Mouse (Mus musculus) stomach, embryonic 15.5 days (tissue): Measurements from ENCODE around the gene Mid1. TPM values are rescaled to one million over a fixed set of nuclear protein-coding genes. Genes with fewer than 3 reads are reported as not detected.
"Not testable (repeated sequence)": the region's sequence is repeated elsewhere in the genome, so short reads cannot be mapped to it uniquely, and the experiment has no call there.

Source experiments
- ATAC-seq: fragments of 200-750 bp; cut with Nextera tagmentation; 2 replicates; pipeline ENCODE4 v1.8.0; 2017; ENCODE audit warnings: low read depth, moderate number of reproducible peaks, moderate TSS enrichment; ENCODE audit not compliant: insufficient read depth, low FRiP score
- H3K27ac ChIP-seq: fragments of 300-500 bp; sonication (generic); 2 replicates; pipeline ENCODE4 v1.5.1; 2015; ENCODE audit warnings: mild to moderate bottlenecking, inconsistent platforms
- H3K27me3 ChIP-seq: fragments of 300-500 bp; sonication (generic); replicated peaks from 2 replicates; pipeline ENCODE4 v1.6.1; 2015; ENCODE audit warnings: inconsistent platforms
- H3K36me3 ChIP-seq: fragments of 300-500 bp; sonication (generic); 2 replicates; pipeline ENCODE4 v1.6.1; 2015; ENCODE audit warnings: inconsistent platforms
- H3K4me1 ChIP-seq: fragments of 300-500 bp; sonication (generic); 2 replicates; pipeline ENCODE4 v1.6.1; 2015; ENCODE audit warnings: inconsistent platforms
- H3K4me2 ChIP-seq: fragments of 300-500 bp; sonication (generic); 2 replicates; pipeline ENCODE4 v1.6.1; 2015; ENCODE audit warnings: mild to moderate bottlenecking, inconsistent platforms
- H3K4me3 ChIP-seq: fragments of 300-500 bp; sonication (generic); replicated peaks from 2 replicates; pipeline ENCODE4 v1.5.1; 2015; ENCODE audit warnings: inconsistent platforms
- H3K9ac ChIP-seq: fragments of 300-500 bp; sonication (generic); 2 replicates; pipeline ENCODE4 v1.6.1; 2015; ENCODE audit warnings: inconsistent platforms
- H3K9me3 ChIP-seq: fragments of 300-500 bp; sonication (generic); 2 replicates; pipeline ENCODE4 v1.6.1; 2016; ENCODE audit warnings: inconsistent platforms
- WGBS: fragments of 180-500 bp; shearing (Covaris S2); methylation state at CpG from one replicate; pipeline ENCODE4 v1.1.7; 2015; 5-methylcytosine and 5-hydroxymethylcytosine counted together
- polyA plus RNA-seq: library from polyadenylated mRNA; unstranded; fragments of >200 nt; fragmentation: Nextera tagmentation; extraction: Ambion mirVana; gene quantifications from 2 replicates; pipeline ENCODE4 v1.2.1, GENCODE M21; 2015

The Mid1 gene
- polyA plus RNA-seq, 1 experiment from 2014 or later = 6.6 TPM

- H3K9ac ChIP-seq, H3K27ac ChIP-seq, H3K36me3 ChIP-seq, H3K4me2 ChIP-seq, ATAC-seq, H3K9me3 ChIP-seq, H3K4me1 ChIP-seq, H3K4me3 ChIP-seq, H3K27me3 ChIP-seq: not testable (repeated sequence)
- 47% methylated on average over 6 of the region's 6 CpGs for WGBS
Measured at GRCm38 (mm10) chrX:170000642-170001387, 315.8 kb downstream of the Mid1 start.

- no CpG with 5 or more reads among the region's 12 CpGs for WGBS
- H3K4me1 ChIP-seq, H3K9me3 ChIP-seq, H3K27ac ChIP-seq, ATAC-seq, H3K27me3 ChIP-seq, H3K36me3 ChIP-seq, H3K9ac ChIP-seq, H3K4me3 ChIP-seq, H3K4me2 ChIP-seq: not testable (repeated sequence)
Measured at GRCm38 (mm10) chrX:170001388-170001695, 316.3 kb downstream of the Mid1 start.

GRCm38 (mm10) chrX:170002510-170003197 lies 317.7 kb downstream of the Mid1 start:
- WGBS = 42% methylated on average over 12 of the region's 18 CpGs
- not testable (repeated sequence) for H3K27ac ChIP-seq, H3K9ac ChIP-seq, ATAC-seq, H3K9me3 ChIP-seq, H3K4me1 ChIP-seq, H3K4me2 ChIP-seq, H3K27me3 ChIP-seq, H3K4me3 ChIP-seq, H3K36me3 ChIP-seq

GRCm38 (mm10) chrX:170003536-170003935 lies 318.5 kb downstream of the Mid1 start:
- H3K4me2 ChIP-seq, H3K9me3 ChIP-seq, ATAC-seq, H3K9ac ChIP-seq, H3K27ac ChIP-seq, H3K27me3 ChIP-seq, H3K4me3 ChIP-seq, H3K36me3 ChIP-seq, H3K4me1 ChIP-seq: not testable (repeated sequence)
- 25% methylated on average over 1 of the region's 1 CpGs for WGBS

- ATAC-seq, H3K36me3 ChIP-seq, H3K4me1 ChIP-seq, H3K9me3 ChIP-seq, H3K4me3 ChIP-seq, H3K27ac ChIP-seq, H3K27me3 ChIP-seq, H3K9ac ChIP-seq, H3K4me2 ChIP-seq: not testable (repeated sequence)
- 56% methylated on average over 2 of the region's 2 CpGs for WGBS
Measured at GRCm38 (mm10) chrX:170004236-170004635, 319.2 kb downstream of the Mid1 start.

- not testable (repeated sequence) for H3K4me1 ChIP-seq, ATAC-seq, H3K4me3 ChIP-seq, H3K27ac ChIP-seq, H3K4me2 ChIP-seq, H3K9ac ChIP-seq, H3K27me3 ChIP-seq, H3K36me3 ChIP-seq
- 23% methylated on average over 5 of the region's 5 CpGs for WGBS
- H3K9me3 ChIP-seq = peaks cover 11% of the 10 kb centered on the region
Measured at GRCm38 (mm10) chrX:170004793-170005192, 319.8 kb downstream of the Mid1 start.

- H3K4me1 ChIP-seq, H3K9ac ChIP-seq, H3K4me3 ChIP-seq, H3K27ac ChIP-seq, H3K4me2 ChIP-seq, ATAC-seq, H3K36me3 ChIP-seq, H3K27me3 ChIP-seq: not testable (repeated sequence)
- H3K9me3 ChIP-seq = peaks cover 11% of the 10 kb centered on the region
- WGBS = 20% methylated on average over 13 of the region's 13 CpGs
Measured at GRCm38 (mm10) chrX:170005194-170005593, 320.2 kb downstream of the Mid1 start.

- not testable (repeated sequence) for H3K27ac ChIP-seq, H3K4me1 ChIP-seq, H3K9ac ChIP-seq, H3K4me2 ChIP-seq, ATAC-seq, H3K27me3 ChIP-seq, H3K36me3 ChIP-seq, H3K4me3 ChIP-seq
- 51% methylated on average over 1 of the region's 1 CpGs for WGBS
- H3K9me3 ChIP-seq = peaks cover 15% of the 10 kb centered on the region
Measured at GRCm38 (mm10) chrX:170005695-170006297, 320.8 kb downstream of the Mid1 start.

- not testable (repeated sequence) for ATAC-seq, H3K9ac ChIP-seq
- 54% methylated on average over 3 of the region's 3 CpGs for WGBS
Measured at GRCm38 (mm10) chrX:170006694-170007247, 321.8 kb downstream of the Mid1 start.

GRCm38 (mm10) chrX:170007375-170008178 lies 322.6 kb downstream of the Mid1 start:
- H3K4me3 ChIP-seq, H3K4me1 ChIP-seq, H3K27ac ChIP-seq, H3K9ac ChIP-seq, ATAC-seq, H3K36me3 ChIP-seq, H3K4me2 ChIP-seq, H3K27me3 ChIP-seq: not testable (repeated sequence)
- peaks cover 19% of the 10 kb centered on the region for H3K9me3 ChIP-seq
- 52% methylated on average over 2 of the region's 2 CpGs for WGBS

More at GRCm38 (mm10) chrX:170006694-170007247, 321.8 kb downstream of the Mid1 start:
- not testable (repeated sequence) for H3K27me3 ChIP-seq, H3K4me2 ChIP-seq, H3K4me3 ChIP-seq, H3K36me3 ChIP-seq, H3K4me1 ChIP-seq, H3K27ac ChIP-seq
- H3K9me3 ChIP-seq = peaks cover 19% of the 10 kb centered on the region

- peaks cover 19% of the 10 kb centered on the region for H3K9me3 ChIP-seq
- not testable (repeated sequence) for H3K36me3 ChIP-seq, H3K4me2 ChIP-seq, H3K27ac ChIP-seq, H3K9ac ChIP-seq, ATAC-seq, H3K27me3 ChIP-seq, H3K4me1 ChIP-seq, H3K4me3 ChIP-seq
Measured at GRCm38 (mm10) chrX:170008179-170008467, 323.1 kb downstream of the Mid1 start.

- WGBS = 39% methylated on average over 3 of the region's 3 CpGs
- not testable (repeated sequence) for H3K4me3 ChIP-seq, H3K27me3 ChIP-seq, H3K27ac ChIP-seq, H3K9ac ChIP-seq, H3K4me1 ChIP-seq, H3K36me3 ChIP-seq, ATAC-seq, H3K4me2 ChIP-seq
- H3K9me3 ChIP-seq = peaks cover 19% of the 10 kb centered on the region
Measured at GRCm38 (mm10) chrX:170008584-170008983, 323.6 kb downstream of the Mid1 start.
